Mouse (Mus musculus): ENCODE data around the gene Usmg5. TPM values are rescaled to one million over a fixed set of nuclear protein-coding genes. Genes with fewer than 3 reads are reported as not detected.
"Not testable (repeated sequence)": the region's sequence is repeated elsewhere in the genome, so short reads cannot be mapped to it uniquely, and the experiment has no call there.

Gene Usmg5
- 518 and 539 TPM in 2 replicates for total RNA-seq (2021)
- long read RNA-seq, transcript Usmg5-201 (4 exons, 362 nt) = major isoform, 198 of 229 reads
- long read RNA-seq, partial matches to known transcripts = 23 of 229 reads
- long read RNA-seq, other reads (novel, unspliced or antisense) = 7 of 229 reads

- peak; percentile 95 for DNase-seq
These were observed at the start of gene Usmg5, which contains the start of gene Pdcd11 for GRCm38 (mm10) chr19:47090550-47091156. Gene Usmg5, minus strand, starts transcription at chr19:47090647. Gene Pdcd11, plus strand, starts transcription at chr19:47090768.

- DNase-seq = not testable (repeated sequence)
These were observed 49.2 kb upstream of the Usmg5 start for GRCm38 (mm10) chr19:47139611-47140010.

GRCm38 (mm10) chr19:47137771-47138421 lies 47.4 kb upstream of the Usmg5 start, which contains the start of gene Calhm2:
Gene Calhm2, minus strand, starts transcription at chr19:47138294.
- peak; percentile 52 for DNase-seq

GRCm38 (mm10) chr19:47137051-47137581 lies 46.7 kb upstream of the Usmg5 start:
- peak; percentile 57 for DNase-seq

DNA sequence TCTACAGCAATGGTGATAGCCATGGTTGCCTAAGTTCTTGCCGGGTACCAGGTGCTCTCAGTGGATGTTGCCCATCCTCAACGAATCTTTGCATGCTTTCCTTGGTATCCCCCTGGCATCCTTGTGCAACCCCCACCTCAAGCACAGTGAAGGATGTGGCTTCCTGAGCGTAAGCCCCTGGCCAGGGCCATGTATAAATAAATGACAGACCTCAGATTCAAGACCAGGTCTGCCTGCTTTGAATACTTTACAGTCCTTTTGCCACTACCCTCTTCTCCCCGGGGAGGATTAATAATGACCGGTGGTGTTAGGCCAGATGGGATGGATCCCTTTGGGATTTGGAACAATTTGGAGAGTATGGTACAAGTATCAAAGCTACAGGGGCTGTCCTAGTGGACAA lies 45.7 kb upstream of the Usmg5 start:
- DNase-seq = no peak

- no peak for DNase-seq
These were observed 45.1 kb upstream of the Usmg5 start for GRCm38 (mm10) chr19:47135568-47135967.

DNA sequence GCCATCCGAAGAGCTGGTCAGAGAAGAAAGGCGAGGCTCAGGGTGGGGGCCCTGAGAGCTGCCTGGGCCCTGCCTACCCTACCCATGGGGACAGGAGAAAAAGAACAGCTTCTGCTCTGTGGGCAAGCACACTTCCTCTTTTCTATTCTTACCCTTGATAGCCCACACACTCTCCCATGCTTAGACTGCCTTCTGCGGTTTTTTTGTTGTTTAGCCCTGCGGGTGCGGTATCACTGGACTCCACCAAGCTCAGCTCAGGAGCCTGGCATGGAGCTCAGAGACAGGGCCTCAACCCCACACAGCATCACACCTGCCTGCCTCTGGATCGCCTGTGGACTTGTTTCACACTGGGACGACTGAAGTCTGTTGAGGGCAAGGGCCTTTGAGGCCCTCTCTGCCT lies 42.7 kb upstream of the Usmg5 start:
- no peak for DNase-seq

DNA sequence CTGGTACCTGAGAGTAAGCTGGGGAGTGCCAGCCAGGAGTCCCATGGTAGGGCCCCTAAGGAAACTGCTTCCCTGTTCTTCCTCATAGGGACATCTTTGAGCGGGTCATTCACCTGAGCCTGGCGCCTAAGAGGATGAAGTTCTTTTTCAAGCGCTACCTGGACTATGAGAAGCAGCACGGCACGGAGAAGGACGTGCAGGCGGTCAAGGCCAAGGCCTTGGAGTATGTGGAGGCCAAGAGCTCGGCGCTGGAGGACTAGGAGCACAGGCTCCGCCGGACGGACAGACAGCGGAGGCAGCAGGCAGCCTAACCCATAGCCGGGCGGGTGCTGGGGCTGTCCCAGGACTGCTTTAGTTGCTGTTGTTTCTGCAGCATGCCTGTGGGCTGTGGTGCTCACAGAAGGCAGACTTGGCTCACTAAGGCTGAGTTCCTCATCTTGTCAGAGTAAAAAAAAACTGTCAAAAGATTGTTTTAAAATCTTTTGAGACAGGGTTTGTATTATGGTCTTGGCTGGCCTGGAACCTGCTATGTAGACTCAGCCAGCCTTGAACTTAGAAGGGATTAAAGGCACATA lies 40.2 kb upstream of the Usmg5 start:
- no peak for DNase-seq

DNA sequence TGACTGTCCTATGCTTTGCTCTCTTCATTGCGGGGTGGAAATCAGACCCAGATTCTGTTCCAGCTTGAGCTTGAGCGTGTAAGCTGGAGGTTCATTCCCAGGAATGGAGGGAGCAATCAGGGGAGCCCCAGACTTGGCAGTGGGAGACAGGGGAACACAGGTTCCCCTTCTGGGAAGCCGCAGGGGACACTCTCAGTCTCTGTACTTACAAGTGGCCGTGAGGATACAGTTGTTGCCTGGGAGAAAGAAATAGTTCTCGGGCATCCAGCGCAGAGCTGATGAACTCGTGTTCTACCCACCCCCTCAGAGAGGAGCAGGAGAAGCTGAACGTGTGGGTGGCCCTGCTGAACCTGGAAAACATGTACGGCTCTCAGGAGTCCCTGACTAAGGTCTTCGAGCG lies 38.4 kb upstream of the Usmg5 start:
- no peak for DNase-seq

DNA sequence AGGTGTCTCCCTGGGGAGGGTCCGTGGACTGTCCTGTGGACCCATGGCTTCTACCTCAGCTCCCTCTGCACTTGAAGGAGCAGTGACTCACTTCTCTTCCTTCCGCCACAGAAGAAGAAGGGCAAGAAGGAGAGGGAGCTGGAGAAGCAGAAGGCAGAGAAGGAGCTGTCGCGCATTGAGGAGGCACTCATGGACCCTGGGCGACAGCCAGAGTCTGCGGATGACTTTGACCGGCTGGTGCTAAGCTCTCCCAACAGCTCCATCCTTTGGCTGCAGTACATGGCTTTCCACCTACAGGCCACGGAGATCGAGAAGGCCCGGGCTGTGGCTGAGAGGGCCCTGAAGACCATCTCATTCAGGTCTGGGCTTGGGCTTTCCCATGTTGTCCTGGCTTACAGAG lies 37.7 kb upstream of the Usmg5 start:
- DNase-seq = no peak

GRCm38 (mm10) chr19:47122802-47123201 lies 32.4 kb upstream of the Usmg5 start:
- peak; percentile 27 for DNase-seq

DNA sequence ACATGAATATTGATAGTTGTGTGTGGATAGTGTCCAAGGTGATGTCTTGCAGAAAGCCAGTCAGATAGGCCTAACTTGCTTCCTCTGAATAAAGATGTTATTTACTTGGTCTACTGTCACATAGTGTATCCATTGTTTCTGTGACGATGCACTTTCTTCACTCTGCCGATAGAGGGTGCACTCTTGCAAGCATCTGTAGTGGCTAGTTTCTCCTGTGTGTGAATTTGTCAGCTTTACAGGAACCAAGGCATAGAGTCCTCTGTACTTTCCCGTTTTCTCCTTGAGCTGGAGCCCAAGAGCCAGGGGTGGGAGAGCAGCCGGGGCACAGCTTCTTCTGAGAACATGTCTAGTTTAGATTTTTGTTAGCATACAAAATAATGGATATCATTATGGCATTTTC lies 30.6 kb upstream of the Usmg5 start:
- DNase-seq = no peak

GRCm38 (mm10) chr19:47118634-47119033 lies 28.2 kb upstream of the Usmg5 start:
- DNase-seq = no peak

- DNase-seq = no peak
These were observed 14.3 kb upstream of the Usmg5 start for GRCm38 (mm10) chr19:47104641-47105271.

DNA sequence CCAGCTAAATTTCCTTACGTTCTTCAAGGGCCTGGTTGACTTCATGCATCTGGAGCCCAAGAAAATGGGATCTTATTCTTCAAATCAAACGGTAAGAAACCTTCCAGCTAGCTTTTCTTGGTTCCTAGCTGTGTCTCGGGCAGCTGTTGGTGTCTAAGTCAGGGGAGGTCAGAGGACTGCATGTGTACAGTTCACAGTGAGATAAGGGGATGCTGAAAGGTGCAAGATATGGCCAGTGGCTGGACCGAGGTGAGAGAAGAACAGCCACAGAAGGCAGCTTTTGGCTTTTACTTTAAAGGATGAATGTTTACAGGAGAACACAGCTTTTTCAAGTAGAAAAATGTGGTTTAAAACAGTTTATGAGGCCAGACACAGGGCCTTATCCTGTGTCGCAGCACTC lies 10.6 kb upstream of the Usmg5 start:
- no peak for DNase-seq

- peak; percentile 26 for DNase-seq
These were observed 525 bp downstream of the Usmg5 start for GRCm38 (mm10) chr19:47089718-47090525.

DNA sequence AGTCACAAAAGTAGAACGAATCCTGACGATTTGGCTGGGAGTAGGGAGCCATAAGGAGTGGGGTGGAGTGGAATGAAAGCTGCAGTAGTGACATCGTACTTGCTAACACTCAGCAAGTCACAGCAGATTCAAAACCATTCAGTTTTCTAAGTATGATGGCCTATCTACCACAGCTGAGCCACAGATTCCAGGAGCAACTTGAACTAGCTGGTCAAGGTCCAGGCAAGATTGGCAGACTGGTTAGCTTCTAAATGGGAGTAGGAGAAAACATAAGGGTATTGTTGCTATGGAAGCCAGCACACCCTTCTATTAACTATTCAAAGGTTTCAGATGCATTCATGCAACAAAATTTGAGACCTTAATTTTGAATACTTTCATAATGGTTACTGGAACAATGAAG lies 2.2 kb downstream of the Usmg5 start:
- no peak for DNase-seq

GRCm38 (mm10) chr19:47067924-47068611 lies 22.4 kb downstream of the Usmg5 start:
- DNase-seq = peak; percentile 87

GRCm38 (mm10) chr19:47067096-47067882 lies 23.2 kb downstream of the Usmg5 start, which contains the start of gene Taf5:
Gene Taf5, plus strand, starts transcription at chr19:47067746.
- peak; percentile 96 for DNase-seq

DNA sequence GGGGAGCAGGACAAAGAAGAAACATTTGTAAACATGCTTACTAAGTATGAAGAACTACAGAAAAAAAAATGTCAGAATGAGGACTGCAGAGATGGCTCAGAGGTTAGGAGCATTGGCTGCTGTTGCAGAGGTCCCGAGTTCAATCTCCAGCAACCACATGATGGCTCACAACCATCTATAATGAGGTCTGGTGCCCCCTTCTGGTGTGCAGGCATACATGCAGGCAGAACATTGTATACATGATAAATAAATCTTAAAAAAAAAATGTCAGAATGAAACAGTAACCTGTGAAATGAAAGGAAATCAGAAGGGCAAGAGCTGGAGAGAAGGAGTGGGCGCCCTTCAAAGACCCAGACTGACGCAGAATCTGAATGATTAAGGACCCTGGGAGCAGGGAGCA lies 24.6 kb downstream of the Usmg5 start:
- no peak for DNase-seq
